Mouse (Mus musculus): Measurements from ENCODE around the gene App.

Gene App

GRCm38 (mm10) chr16:85028396-85028795 lies 145.2 kb downstream of the App start:
- no peak for DNase-seq (ENCODE audit: low read depth in 1 of 2, low spot score in 2 of 2)

- DNase-seq (ENCODE audit: low read depth in 1 of 2, low spot score in 2 of 2) = no peak
Measured at GRCm38 (mm10) chr16:85024706-85025105, 148.9 kb downstream of the App start.

- no peak for DNase-seq (ENCODE audit: low read depth in 1 of 2, low spot score in 2 of 2)
Measured at GRCm38 (mm10) chr16:85023106-85023505, 150.5 kb downstream of the App start.

GRCm38 (mm10) chr16:85020696-85021323 lies 152.8 kb downstream of the App start:
- DNase-seq (ENCODE audit: low read depth in 1 of 2, low spot score in 2 of 2) = no peak

- no peak for DNase-seq (ENCODE audit: low read depth in 1 of 2, low spot score in 2 of 2)
Measured at GRCm38 (mm10) chr16:85019273-85019672, 154.3 kb downstream of the App start.

GRCm38 (mm10) chr16:85017845-85018244 lies 155.7 kb downstream of the App start:
- no peak for DNase-seq (ENCODE audit: low read depth in 1 of 2, low spot score in 2 of 2)

GRCm38 (mm10) chr16:85012695-85013094 lies 160.9 kb downstream of the App start:
- DNase-seq (ENCODE audit: low read depth in 1 of 2, low spot score in 2 of 2) = no peak

- DNase-seq (ENCODE audit: low read depth in 1 of 2, low spot score in 2 of 2) = no peak
Measured at GRCm38 (mm10) chr16:85012172-85012571, 161.4 kb downstream of the App start.

- DNase-seq (ENCODE audit: low read depth in 1 of 2, low spot score in 2 of 2) = no peak
Measured at GRCm38 (mm10) chr16:85010651-85011050, 162.9 kb downstream of the App start.

GRCm38 (mm10) chr16:85008866-85009645 lies 164.5 kb downstream of the App start:
- no peak for DNase-seq (ENCODE audit: low read depth in 1 of 2, low spot score in 2 of 2)

- no peak for DNase-seq (ENCODE audit: low read depth in 1 of 2, low spot score in 2 of 2)
Measured at GRCm38 (mm10) chr16:85001939-85002556, 171.5 kb downstream of the App start.

- DNase-seq (ENCODE audit: low read depth in 1 of 2, low spot score in 2 of 2) = no peak
Measured at GRCm38 (mm10) chr16:85000304-85000703, 173.3 kb downstream of the App start.

GRCm38 (mm10) chr16:84997551-84997950 lies 176.0 kb downstream of the App start:
- DNase-seq (ENCODE audit: low read depth in 1 of 2, low spot score in 2 of 2) = no peak

GRCm38 (mm10) chr16:84995441-84995867 lies 178.1 kb downstream of the App start:
- DNase-seq (ENCODE audit: low read depth in 1 of 2, low spot score in 2 of 2) = no peak

GRCm38 (mm10) chr16:84992888-84993287 lies 180.7 kb downstream of the App start:
- no peak for DNase-seq (ENCODE audit: low read depth in 1 of 2, low spot score in 2 of 2)

GRCm38 (mm10) chr16:84991011-84991410 lies 182.6 kb downstream of the App start:
- DNase-seq (ENCODE audit: low read depth in 1 of 2, low spot score in 2 of 2) = no peak

- no peak for DNase-seq (ENCODE audit: low read depth in 1 of 2, low spot score in 2 of 2)
Measured at GRCm38 (mm10) chr16:84989938-84990337, 183.6 kb downstream of the App start.

- no peak for DNase-seq (ENCODE audit: low read depth in 1 of 2, low spot score in 2 of 2)
Measured at GRCm38 (mm10) chr16:84989476-84989875, 184.1 kb downstream of the App start.

- no peak for DNase-seq (ENCODE audit: low read depth in 1 of 2, low spot score in 2 of 2)
Measured at GRCm38 (mm10) chr16:84987724-84988287, 185.8 kb downstream of the App start.

- DNase-seq (ENCODE audit: low read depth in 1 of 2, low spot score in 2 of 2) = no peak
Measured at GRCm38 (mm10) chr16:84986016-84986631, 187.4 kb downstream of the App start.

- DNase-seq (ENCODE audit: low read depth in 1 of 2, low spot score in 2 of 2) = no peak
Measured at GRCm38 (mm10) chr16:84985340-84985739, 188.2 kb downstream of the App start.

Data from monocyte, adult 2 months (primary cell).